Mouse (Mus musculus) subcutaneous adipose tissue, adult 2 months (tissue): ENCODE results near the gene Tmem229a. TPM values are rescaled to one million over a fixed set of nuclear protein-coding genes. Genes with fewer than 3 reads are reported as not detected.

ENCODE experiments used
- polyA plus RNA-seq: library from polyadenylated mRNA; depleted of rRNA; stranded (reverse); fragments of >200 nt; gene quantifications from 2 replicates; pipeline ENCODE4 v1.2.3, GENCODE M21; 2012; ENCODE audit warnings: low replicate concordance; rRNA removed

Gene Tmem229a
- 0.03 and 4.9 TPM in 2 replicates for polyA plus RNA-seq

GRCm38 (mm10) chr6:24955946-24956585, at the start of gene Tmem229a:
TSS of gene Tmem229a (minus strand) at chr6:24956297.

Other genes with a start within 250 kb of the Tmem229a start
- not detected in 2 replicates for gene Hyal6, start 223.1 kb downstream of the Tmem229a start, polyA plus RNA-seq
- gene Hyal4, start 208.0 kb downstream of the Tmem229a start, polyA plus RNA-seq = not detected in 2 replicates
- not detected in 2 replicates for gene Spam1, start 165.1 kb downstream of the Tmem229a start, polyA plus RNA-seq
- not detected in 2 replicates for gene Hyal5, start 98.3 kb downstream of the Tmem229a start, polyA plus RNA-seq